Mouse (Mus musculus): Measurements from ENCODE around the gene Eif2b2.

- TF ChIP-seq CTCF (IDR thresholded peaks at IDR 0.05; ENCODE audit: low read depth, low read length), result no peak
- TF ChIP-seq POLR2A (IDR thresholded peaks at IDR 0.05; ENCODE audit: borderline replicate concordance, low read depth, low read length), result no peak
Measured at GRCm38 (mm10) chr12:85264940-85265339, 45.7 kb downstream of the Eif2b2 start.
